Mouse (Mus musculus): ENCODE data around the gene Rsc1a1. TPM values are rescaled to one million over a fixed set of nuclear protein-coding genes. Genes with fewer than 3 reads are reported as not detected.

Rsc1a1 gene
- polyA plus RNA-seq, 1 experiment from 2014 or later = 0.72 TPM

GRCm38 (mm10) chr4:141725277-141725676 lies 39.9 kb upstream of the Rsc1a1 start:
- 0 out of 2 replicates have a peak, but pooled peaks cover 1% of the 10 kb centered on the region for H3K9me3 ChIP-seq (ENCODE audit: control insufficient read depth, low read length)
- peaks cover 7 to 26% of the 10 kb centered on the region in 2 experiments for H3K4me1 ChIP-seq (ENCODE audit: control insufficient read depth in 2 of 2, insufficient read depth in 2 of 2, low read length in 2 of 2)
- no peak overlapping the region for H3K9ac ChIP-seq (ENCODE audit: low read length)
- H3K4me2 ChIP-seq (ENCODE audit: low read length) = no peak overlapping the region
- no peak overlapping the region for H3K27ac ChIP-seq (replicated peaks in 1 of 2; ENCODE audit: control insufficient read depth in 1 of 2, insufficient read depth in 1 of 2, low read depth in 2 of 2, low read length in 2 of 2)
- H3K27me3 ChIP-seq (ENCODE audit: control insufficient read depth, insufficient read depth, low read length) = no peaks in the 10 kb centered on the region
- ATAC-seq (ENCODE audit: insufficient number of reproducible peaks, insufficient read depth, low FRiP score, low read depth) = no peak
- H3K36me3 ChIP-seq (ENCODE audit: control insufficient read depth, insufficient read depth, low read length) = peaks cover 3% of the 10 kb centered on the region; the same call in 1 of the 2 replicates
- no peak overlapping the region for H3K4me3 ChIP-seq (ENCODE audit: control insufficient read depth in 1 of 2, insufficient read depth in 1 of 2, low read depth in 1 of 2, low read length in 2 of 2)
- WGBS = 72% methylated on average over 5 of the region's 5 CpGs

DNA sequence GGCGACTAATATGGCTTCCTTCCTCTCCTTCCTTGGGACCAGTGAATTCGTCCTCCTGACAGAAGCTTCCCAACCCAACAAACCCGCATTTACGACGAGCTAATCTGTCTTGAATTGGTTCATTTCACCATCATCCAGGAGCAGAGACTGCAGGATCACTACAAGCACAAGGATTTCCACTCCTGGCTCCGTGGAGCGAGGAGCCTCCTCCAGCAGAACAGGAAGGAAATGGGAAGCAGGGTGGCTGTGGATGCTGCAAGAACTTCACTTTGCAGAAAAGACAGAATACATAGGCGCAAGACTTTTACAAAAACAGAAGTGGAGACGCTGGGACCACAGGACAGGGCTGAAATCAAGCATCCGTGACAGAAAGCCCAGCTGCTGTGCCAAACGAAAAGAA lies 39.2 kb upstream of the Rsc1a1 start:
- WGBS = 63% methylated on average over 11 of the region's 11 CpGs
- H3K27ac ChIP-seq (replicated peaks in 1 of 2; ENCODE audit: control insufficient read depth in 1 of 2, insufficient read depth in 1 of 2, low read depth in 2 of 2, low read length in 2 of 2) = no peak overlapping the region
- peaks cover 7 to 26% of the 10 kb centered on the region in 2 experiments for H3K4me1 ChIP-seq (ENCODE audit: control insufficient read depth in 2 of 2, insufficient read depth in 2 of 2, low read length in 2 of 2)
- 0 out of 2 replicates have a peak, but pooled peaks cover 3% of the 10 kb centered on the region for H3K9me3 ChIP-seq (ENCODE audit: control insufficient read depth, low read length)
- H3K27me3 ChIP-seq (ENCODE audit: control insufficient read depth, insufficient read depth, low read length) = no peaks in the 10 kb centered on the region
- no peak overlapping the region for H3K4me2 ChIP-seq (ENCODE audit: low read length)
- no peak overlapping the region for H3K4me3 ChIP-seq (ENCODE audit: control insufficient read depth in 1 of 2, insufficient read depth in 1 of 2, low read depth in 1 of 2, low read length in 2 of 2)
- no peak for ATAC-seq (ENCODE audit: insufficient number of reproducible peaks, insufficient read depth, low FRiP score, low read depth)
- H3K9ac ChIP-seq (ENCODE audit: low read length) = no peak overlapping the region
- H3K36me3 ChIP-seq (ENCODE audit: control insufficient read depth, insufficient read depth, low read length) = peaks cover 9% of the 10 kb centered on the region; the same call in 1 of the 2 replicates

DNA sequence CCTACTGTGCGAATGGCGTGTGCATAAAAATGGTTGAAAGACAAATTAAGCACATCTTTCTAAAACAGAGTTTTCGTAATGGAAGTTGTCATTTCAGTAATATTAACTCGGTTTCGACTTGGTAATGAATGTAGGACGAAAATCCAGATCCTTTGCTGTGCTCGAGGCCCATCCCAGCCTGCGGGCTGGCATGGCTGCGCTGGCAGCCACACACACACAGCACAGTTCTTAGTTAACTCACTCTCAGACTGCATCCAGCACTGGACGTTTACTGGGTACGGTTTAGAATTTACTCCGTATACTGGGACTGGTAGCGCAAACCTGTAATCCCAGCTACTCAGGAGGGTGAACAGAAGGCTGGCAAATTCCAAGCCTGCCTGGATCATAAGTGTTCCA lies 38.3 kb upstream of the Rsc1a1 start:
- peak overlapping the region; percentile 95 for H3K4me3 ChIP-seq (ENCODE audit: control insufficient read depth in 1 of 2, insufficient read depth in 1 of 2, low read depth in 1 of 2, low read length in 2 of 2)
- H3K36me3 ChIP-seq (ENCODE audit: control insufficient read depth, insufficient read depth, low read length) = peaks cover 9% of the 10 kb centered on the region; the same call in 1 of the 2 replicates
- 0 out of 2 replicates have a peak, but pooled peaks cover 3% of the 10 kb centered on the region for H3K9me3 ChIP-seq (ENCODE audit: control insufficient read depth, low read length)
- peak overlapping the region; percentile 99 for H3K9ac ChIP-seq (ENCODE audit: low read length)
- peak overlapping the region; percentile 89 for H3K4me2 ChIP-seq (ENCODE audit: low read length)
- no peaks in the 10 kb centered on the region for H3K27me3 ChIP-seq (ENCODE audit: control insufficient read depth, insufficient read depth, low read length)
- 12% methylated on average over 13 of the region's 13 CpGs for WGBS
- H3K4me1 ChIP-seq (ENCODE audit: control insufficient read depth in 2 of 2, insufficient read depth in 2 of 2, low read length in 2 of 2) = peaks cover 7 to 28% of the 10 kb centered on the region in 2 experiments
- ATAC-seq (ENCODE audit: insufficient number of reproducible peaks, insufficient read depth, low FRiP score, low read depth) = no peak; the same call in 1 of the 2 replicates
- peak overlapping the region; percentile 2 to 96; a peak in 2 of 4 replicates for H3K27ac ChIP-seq (replicated peaks in 1 of 2; ENCODE audit: control insufficient read depth in 1 of 2, insufficient read depth in 1 of 2, low read depth in 2 of 2, low read length in 2 of 2)

DNA sequence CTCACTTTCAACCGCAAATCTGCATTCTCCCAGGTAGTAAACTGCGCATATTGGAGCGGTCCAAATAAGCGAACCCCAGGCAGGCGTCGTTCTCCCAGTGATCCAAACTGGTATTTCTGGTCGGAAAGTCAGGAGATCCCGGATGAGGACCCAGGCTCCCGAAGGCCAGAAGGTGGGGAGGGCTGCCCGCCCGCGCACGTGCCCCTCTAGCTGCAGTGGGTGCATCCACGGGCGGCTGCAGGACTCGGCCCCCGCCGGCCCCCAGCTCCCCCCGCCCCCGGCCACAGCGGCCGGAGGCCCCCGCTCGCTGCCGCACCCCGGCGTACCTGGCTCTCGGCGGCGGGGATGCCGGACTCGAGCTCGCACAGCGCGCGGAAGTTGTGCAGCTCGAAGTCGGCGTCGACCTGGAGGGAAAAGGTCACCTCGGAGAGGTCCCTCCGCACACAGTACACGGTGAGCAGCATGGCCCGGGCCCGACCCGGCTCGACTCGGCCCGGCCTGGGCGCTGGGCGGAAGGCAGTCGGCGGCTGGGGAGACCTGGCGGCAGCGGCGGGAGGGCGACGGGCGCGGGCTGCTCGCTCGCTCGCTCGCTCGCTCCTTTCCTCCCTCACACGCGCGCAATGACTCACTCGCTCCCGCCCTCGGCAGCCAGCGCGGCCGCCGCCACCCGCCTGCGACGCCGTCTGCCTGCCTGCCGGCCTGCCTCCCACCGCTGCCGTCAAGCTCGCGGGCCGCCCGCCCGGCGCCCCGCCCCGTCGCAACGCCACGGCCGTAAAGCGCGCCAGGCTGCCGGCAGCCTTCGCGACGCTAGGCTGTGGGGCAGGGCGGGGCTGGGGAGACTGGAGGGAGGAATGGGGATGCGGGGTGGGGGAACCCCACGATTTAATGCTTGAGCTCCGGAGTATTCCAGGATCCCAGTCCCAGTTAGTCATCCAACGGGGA lies 37.6 kb upstream of the Rsc1a1 start, which contains the start of gene Ddi2:
Gene Ddi2 (minus strand): TSS at position 689 of the 942 bp plus-strand sequence.
- peak; percentile 75 for ATAC-seq (ENCODE audit: insufficient number of reproducible peaks, insufficient read depth, low FRiP score, low read depth)
- H3K9ac ChIP-seq (ENCODE audit: low read length) = peak within 1 kb of the TSS; percentile 99
- H3K36me3 ChIP-seq (ENCODE audit: control insufficient read depth, insufficient read depth, low read length) = peaks cover 9% of the 10 kb centered on the region; the same call in 1 of the 2 replicates
- peak within 1 kb of the TSS; percentile 89 for H3K4me2 ChIP-seq (ENCODE audit: low read length)
- peak within 1 kb of the TSS; percentile 95 to 96 for H3K27ac ChIP-seq (replicated peaks in 1 of 2; ENCODE audit: control insufficient read depth in 1 of 2, insufficient read depth in 1 of 2, low read depth in 2 of 2, low read length in 2 of 2)
- peaks cover 7 to 28% of the 10 kb centered on the region in 2 experiments for H3K4me1 ChIP-seq (ENCODE audit: control insufficient read depth in 2 of 2, insufficient read depth in 2 of 2, low read length in 2 of 2)
- H3K9me3 ChIP-seq (ENCODE audit: control insufficient read depth, low read length) = 0 out of 2 replicates have a peak, but pooled peaks cover 3% of the 10 kb centered on the region
- under 1% methylated on average over 74 of the region's 105 CpGs for WGBS
- peak within 1 kb of the TSS; percentile 95 for H3K4me3 ChIP-seq (ENCODE audit: control insufficient read depth in 1 of 2, insufficient read depth in 1 of 2, low read depth in 1 of 2, low read length in 2 of 2)
- H3K27me3 ChIP-seq (ENCODE audit: control insufficient read depth, insufficient read depth, low read length) = no peaks in the 10 kb centered on the region

DNA sequence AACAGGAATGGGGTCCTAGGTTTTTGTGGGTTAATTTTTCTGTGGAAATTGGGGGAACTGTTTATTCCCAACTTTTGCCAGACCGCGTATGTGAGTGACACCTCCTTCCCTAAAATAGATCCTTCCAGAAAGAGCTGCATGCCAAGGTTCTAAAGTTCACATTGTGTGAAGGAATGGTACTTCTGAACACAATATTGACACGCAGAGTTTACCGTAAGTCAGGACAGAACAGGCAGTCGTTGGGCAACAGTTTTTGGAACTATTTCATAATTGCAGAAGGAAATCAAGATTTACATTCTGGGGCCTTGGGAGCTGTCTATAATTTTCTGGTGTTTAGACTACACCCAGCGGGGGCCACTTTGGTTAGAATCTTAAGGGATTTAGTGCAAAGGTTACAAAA lies 36.6 kb upstream of the Rsc1a1 start:
- H3K4me1 ChIP-seq (ENCODE audit: control insufficient read depth in 2 of 2, insufficient read depth in 2 of 2, low read length in 2 of 2) = peaks cover 7 to 28% of the 10 kb centered on the region in 2 experiments
- no peak for ATAC-seq (ENCODE audit: insufficient number of reproducible peaks, insufficient read depth, low FRiP score, low read depth)
- H3K4me3 ChIP-seq (ENCODE audit: control insufficient read depth in 1 of 2, insufficient read depth in 1 of 2, low read depth in 1 of 2, low read length in 2 of 2) = peak overlapping the region; percentile 95; a peak in 3 of 4 replicates
- peak overlapping the region; percentile 18 to 96; a peak in 2 of 4 replicates for H3K27ac ChIP-seq (replicated peaks in 1 of 2; ENCODE audit: control insufficient read depth in 1 of 2, insufficient read depth in 1 of 2, low read depth in 2 of 2, low read length in 2 of 2)
- no peaks in the 10 kb centered on the region for H3K27me3 ChIP-seq (ENCODE audit: control insufficient read depth, insufficient read depth, low read length)
- H3K4me2 ChIP-seq (ENCODE audit: low read length) = peak overlapping the region; percentile 89
- peaks cover 10% of the 10 kb centered on the region for H3K36me3 ChIP-seq (ENCODE audit: control insufficient read depth, insufficient read depth, low read length)
- H3K9me3 ChIP-seq (ENCODE audit: control insufficient read depth, low read length) = 0 out of 2 replicates have a peak, but pooled peaks cover 3% of the 10 kb centered on the region
- WGBS = 44% methylated on average over 6 of the region's 6 CpGs
- H3K9ac ChIP-seq (ENCODE audit: low read length) = peak overlapping the region; percentile 99

DNA sequence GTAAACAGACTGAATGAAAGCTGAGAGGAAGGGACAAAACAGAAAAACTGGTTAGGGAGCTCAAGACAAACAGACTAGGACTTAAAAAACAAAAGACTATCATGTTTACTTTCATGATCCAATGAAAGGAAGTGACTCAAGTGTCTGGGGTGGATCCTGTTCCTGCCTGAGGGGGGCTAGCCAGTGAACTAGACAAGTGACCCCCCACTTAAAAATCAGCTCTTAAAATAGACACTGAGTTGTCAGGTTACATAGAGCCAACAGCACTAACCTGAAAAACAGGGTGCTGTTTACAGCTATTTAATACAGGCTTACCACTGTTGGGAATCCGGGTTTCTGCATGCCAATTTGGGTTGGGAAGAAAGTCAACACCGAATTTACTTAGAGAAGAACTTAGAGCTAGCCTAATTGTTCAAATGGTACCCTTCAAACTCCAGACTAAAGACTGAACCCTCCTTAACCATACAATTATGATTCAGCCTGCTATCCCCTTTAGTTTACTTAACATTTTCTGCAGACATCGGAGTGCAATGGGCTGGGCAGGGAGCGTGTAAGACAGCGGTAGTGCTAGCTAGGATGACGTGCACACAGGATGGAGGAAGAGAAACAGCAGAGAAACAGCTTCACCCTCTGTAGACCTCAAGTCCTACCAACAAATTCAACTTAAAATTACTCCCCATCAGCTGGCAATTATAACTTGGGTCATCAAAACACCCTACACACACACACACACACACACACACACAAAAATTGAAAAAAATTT lies 35.5 kb upstream of the Rsc1a1 start:
- peak overlapping the region; percentile 99; the same call in 1 of the 2 replicates for H3K9ac ChIP-seq (ENCODE audit: low read length)
- H3K9me3 ChIP-seq (ENCODE audit: control insufficient read depth, low read length) = 0 out of 2 replicates have a peak, but pooled peaks cover 3% of the 10 kb centered on the region
- peaks cover 7 to 33% of the 10 kb centered on the region in 2 experiments for H3K4me1 ChIP-seq (ENCODE audit: control insufficient read depth in 2 of 2, insufficient read depth in 2 of 2, low read length in 2 of 2)
- peak overlapping the region; percentile 51 to 65; a peak in 3 of 4 replicates for H3K27ac ChIP-seq (replicated peaks in 1 of 2; ENCODE audit: control insufficient read depth in 1 of 2, insufficient read depth in 1 of 2, low read depth in 2 of 2, low read length in 2 of 2)
- 55% methylated on average over 6 of the region's 6 CpGs for WGBS
- H3K27me3 ChIP-seq (ENCODE audit: control insufficient read depth, insufficient read depth, low read length) = no peaks in the 10 kb centered on the region
- H3K4me2 ChIP-seq (ENCODE audit: low read length) = peak overlapping the region; percentile 89
- H3K36me3 ChIP-seq (ENCODE audit: control insufficient read depth, insufficient read depth, low read length) = peaks cover 15% of the 10 kb centered on the region
- peak overlapping the region in 1 of 2 experiments; percentile 95; a peak in 1 of 4 replicates for H3K4me3 ChIP-seq (ENCODE audit: control insufficient read depth in 1 of 2, insufficient read depth in 1 of 2, low read depth in 1 of 2, low read length in 2 of 2)
- ATAC-seq (ENCODE audit: insufficient number of reproducible peaks, insufficient read depth, low FRiP score, low read depth) = no peak

- peaks cover 10 to 44% of the 10 kb centered on the region in 2 experiments for H3K4me1 ChIP-seq (ENCODE audit: control insufficient read depth in 2 of 2, insufficient read depth in 2 of 2, low read length in 2 of 2)
- H3K4me2 ChIP-seq (ENCODE audit: low read length) = no peak overlapping the region
- H3K27me3 ChIP-seq (ENCODE audit: control insufficient read depth, insufficient read depth, low read length) = no peaks in the 10 kb centered on the region
- H3K9ac ChIP-seq (ENCODE audit: low read length) = no peak overlapping the region
- H3K9me3 ChIP-seq (ENCODE audit: control insufficient read depth, low read length) = 0 out of 2 replicates have a peak, but pooled peaks cover 3% of the 10 kb centered on the region
- H3K4me3 ChIP-seq (ENCODE audit: control insufficient read depth in 1 of 2, insufficient read depth in 1 of 2, low read depth in 1 of 2, low read length in 2 of 2) = no peak overlapping the region
- peaks cover 15% of the 10 kb centered on the region for H3K36me3 ChIP-seq (ENCODE audit: control insufficient read depth, insufficient read depth, low read length)
- 88% methylated on average over 1 of the region's 1 CpGs for WGBS
- no peak for ATAC-seq (ENCODE audit: insufficient number of reproducible peaks, insufficient read depth, low FRiP score, low read depth)
- H3K27ac ChIP-seq (replicated peaks in 1 of 2; ENCODE audit: control insufficient read depth in 1 of 2, insufficient read depth in 1 of 2, low read depth in 2 of 2, low read length in 2 of 2) = no peak overlapping the region
These were observed 33.9 kb upstream of the Rsc1a1 start for GRCm38 (mm10) chr4:141719304-141719703.

Data from heart, embryonic 14.5 days (tissue).